14 mouse cellular contexts compared by ENCODE assay signal in genomic region chr14:20829523-20830366, GRCm38 (mm10). TPM values are rescaled to one million over a fixed set of nuclear protein-coding genes. Genes with fewer than 3 reads are reported as not detected.
DNase-seq lines count a peak whose midpoint lies in the region; ATAC-seq lines count a peak whose summit lies in the region.
"Had no signal": no experiment of that assay in that cellular context is flagged by ENCODE, and none has a peak within 500 bp of the region (broad histone marks: within the 10 kb centered on the region; RNA-seq: fewer than 3 reads in every experiment).

No protein-coding gene starts in this region.

- no peaks in the 10 kb centered on the region for H3K9me3 ChIP-seq in kidney, embryonic 14.5 days (ENCODE audit: control insufficient read depth, low read length)
- no peaks in the 10 kb centered on the region for H3K9me3 ChIP-seq in liver, embryonic 11.5 days (ENCODE audit: control insufficient read depth, low read length)
- no peaks in the 10 kb centered on the region for H3K9me3 ChIP-seq in limb, embryonic 10.5 days (replicated peaks)
- H3K9me3 ChIP-seq: heart, embryonic 13.5 days; midbrain, embryonic 10.5 days had no signal

- H3K4me2 ChIP-seq in kidney, embryonic 14.5 days (replicated peaks; ENCODE audit: low read depth, low read length) = no peak overlapping the region
- peak overlapping the region; percentile 24; the same call in 1 of the 2 replicates for H3K4me2 ChIP-seq in liver, embryonic 11.5 days
- H3K4me2 ChIP-seq: heart, embryonic 13.5 days had no signal

- H3K36me3 ChIP-seq in kidney, embryonic 14.5 days (ENCODE audit: control insufficient read depth, insufficient read depth, low read length) = no peaks in the 10 kb centered on the region
- no peaks in the 10 kb centered on the region for H3K36me3 ChIP-seq in liver, embryonic 11.5 days (ENCODE audit: control insufficient read depth, insufficient read depth, low read length)
- no peaks in the 10 kb centered on the region for H3K36me3 ChIP-seq in splenic B cell, adult 2 months (ENCODE audit: control insufficient read depth, insufficient read depth, low read length, poor library complexity, severe bottlenecking)
- no peaks in the 10 kb centered on the region for H3K36me3 ChIP-seq in limb, embryonic 10.5 days
- H3K36me3 ChIP-seq: heart, embryonic 13.5 days; midbrain, embryonic 10.5 days had no signal

- H3K27me3 ChIP-seq in kidney, embryonic 14.5 days (ENCODE audit: control insufficient read depth, insufficient read depth, low read length) = no peaks in the 10 kb centered on the region
- H3K27me3 ChIP-seq in liver, embryonic 11.5 days (replicated peaks; ENCODE audit: control insufficient read depth, insufficient read depth, low read length) = no peaks in the 10 kb centered on the region
- H3K27me3 ChIP-seq in splenic B cell, adult 2 months (ENCODE audit: control insufficient read depth, insufficient read depth, low read length, poor library complexity, severe bottlenecking) = no peaks in the 10 kb centered on the region
- peaks cover 3% of the 10 kb centered on the region; the same call in 1 of the 2 replicates for H3K27me3 ChIP-seq in limb, embryonic 10.5 days (ENCODE audit: low read depth, poor library complexity, severe bottlenecking)
- H3K27me3 ChIP-seq: heart, embryonic 13.5 days had no signal

- WGBS in kidney, embryonic 14.5 days = 69% methylated on average over 12 of the region's 12 CpGs
- WGBS in liver, embryonic 11.5 days = 57% methylated on average over 12 of the region's 12 CpGs
- 87% methylated on average over 12 of the region's 12 CpGs for WGBS in limb, embryonic 10.5 days

- H3K4me3 ChIP-seq in kidney, embryonic 14.5 days (ENCODE audit: low read length) = no peak overlapping the region
- no peak overlapping the region for H3K4me3 ChIP-seq in liver, embryonic 11.5 days (ENCODE audit: low read depth, low read length)
- no peak overlapping the region for H3K4me3 ChIP-seq in limb, embryonic 10.5 days
- H3K4me3 ChIP-seq: heart, embryonic 13.5 days; midbrain, embryonic 10.5 days had no signal

- no peak overlapping the region for H3K9ac ChIP-seq in kidney, embryonic 14.5 days (ENCODE audit: low read depth, low read length)
- no peak overlapping the region for H3K9ac ChIP-seq in liver, embryonic 11.5 days (ENCODE audit: low read depth, low read length)
- H3K9ac ChIP-seq: forebrain, postnatal 0 days; heart, embryonic 13.5 days had no signal

- ATAC-seq in kidney, embryonic 14.5 days (ENCODE audit: low FRiP score, low TSS enrichment) = no peak
- ATAC-seq in liver, embryonic 11.5 days (replicated peaks; ENCODE audit: low FRiP score) = no peak
- no peak for ATAC-seq in erythroblast, adult 5-6 weeks (replicated peaks; ENCODE audit: low FRiP score, poor library complexity, severe bottlenecking)
- ATAC-seq: activated CD4-positive, CD25-positive, alpha-beta regulatory T cell, adult 4 months; forebrain, postnatal 0 days had no signal

- H3K4me1 ChIP-seq in kidney, embryonic 14.5 days (ENCODE audit: control insufficient read depth, insufficient read depth, low read length) = peaks cover 5% of the 10 kb centered on the region; the same call in 1 of the 2 replicates
- H3K4me1 ChIP-seq in liver, embryonic 11.5 days (replicated peaks; ENCODE audit: control insufficient read depth, insufficient read depth, low read length) = no peaks in the 10 kb centered on the region
- peaks cover 8% of the 10 kb centered on the region for H3K4me1 ChIP-seq in limb, embryonic 10.5 days
- H3K4me1 ChIP-seq: midbrain, embryonic 10.5 days had no signal

- 0 out of 2 replicates have a peak overlapping the region, but pooled peaks have one; percentile 49 for H3K27ac ChIP-seq in kidney, embryonic 14.5 days (ENCODE audit: low read depth, low read length)
- H3K27ac ChIP-seq in liver, embryonic 11.5 days (ENCODE audit: low read depth, low read length) = no peak overlapping the region
- H3K27ac ChIP-seq in limb, embryonic 10.5 days = no peak overlapping the region
- H3K27ac ChIP-seq: heart, embryonic 13.5 days; midbrain, embryonic 10.5 days had no signal

- DNase-seq in kidney, adult 11 months = no peak
- DNase-seq in thymus, postnatal 0 days (ENCODE audit: low spot score) = peak; percentile 26
- no peak for DNase-seq in thymus, postnatal 14 days
- no peak for DNase-seq in liver, embryonic 11.5 days (ENCODE audit: low spot score)
- peak; percentile 75 for DNase-seq in splenic B cell, adult 2 months (ENCODE audit: low read depth, low spot score)
- no peak for DNase-seq in limb, embryonic 10.5 days (ENCODE audit: low spot score)
- DNase-seq: forebrain, postnatal 0 days; kidney, adult 18-20 months; right cerebral cortex, postnatal 14 days had no signal

RNA-seq across cellular contexts. Expression of gene Plau, which starts 6.7 kb away (rescaled TPM):
- polyA plus RNA-seq in kidney, embryonic 14.5 days (2014; fragmentation: Nextera tagmentation; extraction: Ambion mirVana) = 3.7 and 4.2 TPM in 2 replicates
- polyA plus RNA-seq in thymus, postnatal 0 days (2015; fragmentation: Nextera tagmentation; extraction: Ambion mirVana) = 3.5 and 3.7 TPM in 2 replicates
- polyA plus RNA-seq in liver, embryonic 11.5 days (2014; fragmentation: Nextera tagmentation; extraction: Ambion mirVana) = 0.49 and 0.88 TPM in 2 replicates
- total RNA-seq in erythroblast, adult 5-6 weeks (2015; ENCODE audit: low replicate concordance) = 0.38 and 0.84 TPM in 2 replicates
- 2.8 and 9.6 TPM in 2 replicates for total RNA-seq in erythroblast, adult 5-6 weeks (2017; ENCODE audit: low replicate concordance)
- polyA plus RNA-seq in limb, embryonic 10.5 days (2016; fragmentation: Nextera tagmentation; extraction: Ambion mirVana) = 0.54 and 0.55 TPM in 2 replicates
- polyA plus RNA-seq: activated CD4-positive, CD25-positive, alpha-beta regulatory T cell, adult 4 months had no signal

RNA-seq across cellular contexts. Expression of gene Camk2g, which starts 35.9 kb away (rescaled TPM):
- polyA plus RNA-seq in kidney, embryonic 14.5 days (2014; fragmentation: Nextera tagmentation; extraction: Ambion mirVana) = 33.6 and 50.2 TPM in 2 replicates
- 53.2 and 56.4 TPM in 2 replicates for polyA plus RNA-seq in thymus, postnatal 0 days (2015; fragmentation: Nextera tagmentation; extraction: Ambion mirVana)
- 23.0 and 28.6 TPM in 2 replicates for polyA plus RNA-seq in liver, embryonic 11.5 days (2014; fragmentation: Nextera tagmentation; extraction: Ambion mirVana)
- 4.0 and 9.8 TPM in 2 replicates for total RNA-seq in erythroblast, adult 5-6 weeks (2015; ENCODE audit: low replicate concordance)
- total RNA-seq in erythroblast, adult 5-6 weeks (2017; ENCODE audit: low replicate concordance) = 12.7 and 14.6 TPM in 2 replicates
- polyA plus RNA-seq in limb, embryonic 10.5 days (2016; fragmentation: Nextera tagmentation; extraction: Ambion mirVana) = 43.3 and 57.6 TPM in 2 replicates

Comparison
In these comparisons a context has a peak if more than half of its experiments do, and no peak if none do; other contexts are left out.
1. DNase-seq: peak in thymus, postnatal 0 days (single experiment) and splenic B cell, adult 2 months (single experiment); none in kidney, adult 11 months (single experiment), thymus, postnatal 14 days (single experiment), liver, embryonic 11.5 days (single experiment) and limb, embryonic 10.5 days (single experiment).